Mouse (Mus musculus) cerebellum, adult 2 months (tissue): ENCODE measurements at regions not wholly inside any gene's neighbourhood (a gene's known extent, or its start where the extent isn't known, plus 50 kb on each side); places are given as distances from the start of the nearest gene placed in this dataset.

Experiments used
- DNase-seq, 2 experiments: peaks; one replicate each; pipeline ENCODE4 v3.0.0; 2021
- H3K27ac ChIP-seq: fragments of 200-500 bp; 2 replicates; pipeline ENCODE4 v1.5.1; 2012; ENCODE audit warnings: low read length, control low read depth, inconsistent platforms; ENCODE audit not compliant: insufficient read depth
- H3K27me3 ChIP-seq: fragments of 200-500 bp; 2 replicates; pipeline ENCODE4 v1.6.1; 2012; ENCODE audit warnings: inconsistent platforms, mild to moderate bottlenecking, low read length, moderate library complexity; ENCODE audit not compliant: control insufficient read depth, insufficient read depth
- H3K4me1 ChIP-seq: fragments of 200-500 bp; 2 replicates; pipeline ENCODE4 v1.6.1; 2011; ENCODE audit warnings: low read length; ENCODE audit not compliant: control insufficient read depth, insufficient read depth
- H3K4me3 ChIP-seq: fragments of 200-500 bp; replicated peaks from 2 replicates; pipeline ENCODE3; 2011; ENCODE audit warnings: mild to moderate bottlenecking, low read depth, low read length, control low read depth; ENCODE audit not compliant: insufficient read depth
- CTCF ChIP-seq: fragments of 200-500 bp; IDR thresholded peaks from 2 replicates; pipeline ENCODE4 v1.5.1; 2011; ENCODE audit warnings: low read depth, mild to moderate bottlenecking, control low read depth, low read length, moderate library complexity, borderline replicate concordance; ENCODE audit not compliant: insufficient read depth
- POLR2A ChIP-seq: fragments of 200-500 bp; IDR thresholded peaks from 2 replicates; pipeline ENCODE4 v1.6.1; 2011; ENCODE audit warnings: low read length, control low read depth, borderline replicate concordance; ENCODE audit not compliant: insufficient read depth
- WGBS: fragments of 180-500 bp; shearing (Covaris S2); methylation state at CpG from one replicate; pipeline ENCODE4 v1.1.7; 2018; 5-methylcytosine and 5-hydroxymethylcytosine counted together

GRCm38 (mm10) chr4:9011952-9012351, 773.1 kb upstream of the Car8 start:
- H3K4me1 ChIP-seq: peaks cover 58% of the 10 kb centered on the region
- peak overlapping the region; percentile 97 for H3K27ac ChIP-seq
- no peak for TF ChIP-seq CTCF
- TF ChIP-seq POLR2A: no peak

GRCm38 (mm10) chr4:9011129-9011518, 772.3 kb upstream of the Car8 start:
- TF ChIP-seq CTCF (no peak), POLR2A (0 out of 2 replicates have a peak, but pooled peaks have one; percentile 16)
- Histone ChIP-seq H3K27me3 (no peaks in the 10 kb centered on the region), H3K4me3 (no peak overlapping the region), H3K4me1 (peaks cover 49% of the 10 kb centered on the region), H3K27ac (peak overlapping the region; percentile 97)
- WGBS: 6% methylated on average over 7 of the region's 7 CpGs
- DNase-seq: peak; percentile 69 to 76

More at GRCm38 (mm10) chr4:9011952-9012351, 773.1 kb upstream of the Car8 start:
- Histone ChIP-seq H3K4me3 (no peak overlapping the region), H3K27me3 (no peaks in the 10 kb centered on the region)
- 14% methylated on average over 3 of the region's 3 CpGs for WGBS
- DNase-seq: peak; percentile 31 to 48

- WGBS: 20% methylated on average over 17 of the region's 17 CpGs
- Histone ChIP-seq H3K27me3 (no peaks in the 10 kb centered on the region), H3K4me3 (no peak overlapping the region), H3K4me1 (peaks cover 44% of the 10 kb centered on the region), H3K27ac (peak overlapping the region; percentile 97)
- DNase-seq: peak; percentile 53 to 64
- TF ChIP-seq POLR2A (no peak), CTCF (no peak)
These were observed 771.7 kb upstream of the Car8 start for GRCm38 (mm10) chr4:9010381-9011128.

- WGBS: 45% methylated on average over 4 of the region's 4 CpGs
- no peak for TF ChIP-seq POLR2A
- no peak for TF ChIP-seq CTCF
- peaks cover 38% of the 10 kb centered on the region for H3K4me1 ChIP-seq
- peak overlapping the region; percentile 97 for H3K27ac ChIP-seq
- no peak overlapping the region for H3K4me3 ChIP-seq
- DNase-seq: peak in 1 of 2 experiments; percentile 29
- H3K27me3 ChIP-seq: no peaks in the 10 kb centered on the region
These were observed 770.8 kb upstream of the Car8 start for GRCm38 (mm10) chr4:9009656-9010055.

GRCm38 (mm10) chr4:9005938-9006626, 767.2 kb upstream of the Car8 start:
- TF ChIP-seq POLR2A (no peak), CTCF (no peak)
- no peak overlapping the region for H3K27ac ChIP-seq
- DNase-seq: no peak
- H3K4me3 ChIP-seq: no peak overlapping the region
- 67% methylated on average over 8 of the region's 8 CpGs for WGBS
- H3K27me3 ChIP-seq: no peaks in the 10 kb centered on the region
- H3K4me1 ChIP-seq: peaks cover 14% of the 10 kb centered on the region

GRCm38 (mm10) chr4:9003891-9004290, 765.0 kb upstream of the Car8 start:
- no peaks in the 10 kb centered on the region for H3K4me1 ChIP-seq
- TF ChIP-seq CTCF (no peak), POLR2A (no peak)
- H3K27me3 ChIP-seq: no peaks in the 10 kb centered on the region
- WGBS: 97% methylated on average over 1 of the region's 1 CpGs
- DNase-seq: no peak
- no peak overlapping the region for H3K4me3 ChIP-seq
- H3K27ac ChIP-seq: no peak overlapping the region

GRCm38 (mm10) chr4:9002380-9002779, 763.5 kb upstream of the Car8 start:
- Histone ChIP-seq H3K27ac (no peak overlapping the region), H3K4me1 (no peaks in the 10 kb centered on the region), H3K27me3 (no peaks in the 10 kb centered on the region), H3K4me3 (no peak overlapping the region)
- 67% methylated on average over 6 of the region's 6 CpGs for WGBS
- TF ChIP-seq CTCF (no peak), POLR2A (no peak)
- no peak for DNase-seq

- H3K4me1 ChIP-seq: no peaks in the 10 kb centered on the region
- TF ChIP-seq POLR2A (no peak), CTCF (no peak)
- DNase-seq: no peak
- no peaks in the 10 kb centered on the region for H3K27me3 ChIP-seq
- WGBS: 59% methylated on average over 4 of the region's 4 CpGs
- H3K27ac ChIP-seq: no peak overlapping the region
- H3K4me3 ChIP-seq: no peak overlapping the region
These were observed 759.8 kb upstream of the Car8 start for GRCm38 (mm10) chr4:8998606-8999005.
